Mouse (Mus musculus) heart, embryonic 13.5 days (tissue): ENCODE results near the gene Fmnl3. TPM values are rescaled to one million over a fixed set of nuclear protein-coding genes. Genes with fewer than 3 reads are reported as not detected.
A peak's percentile ranks its signal among the peaks of the same experiment; 100 is the strongest.

ENCODE experiments used
- ATAC-seq: fragments of 200-750 bp; cut with Nextera tagmentation; 2 replicates; pipeline ENCODE4 v1.8.0; 2017; ENCODE audit warnings: moderate TSS enrichment; ENCODE audit not compliant: insufficient number of reproducible peaks, low FRiP score, low TSS enrichment; ENCODE audit errors: extremely low read depth
- H3K27ac ChIP-seq: fragments of 300-500 bp; sonication (generic); replicated peaks from 2 replicates; pipeline ENCODE4 v1.5.1; 2015; ENCODE audit warnings: moderate library complexity, mild to moderate bottlenecking, inconsistent platforms
- H3K27me3 ChIP-seq: fragments of 300-500 bp; sonication (generic); replicated peaks from 2 replicates; pipeline ENCODE4 v1.6.1; 2015; ENCODE audit warnings: mild to moderate bottlenecking, inconsistent platforms
- H3K36me3 ChIP-seq: fragments of 300-500 bp; sonication (generic); 2 replicates; pipeline ENCODE4 v1.6.1; 2015; ENCODE audit warnings: mild to moderate bottlenecking, inconsistent platforms
- H3K4me1 ChIP-seq: fragments of 300-500 bp; sonication (generic); 2 replicates; pipeline ENCODE4 v1.6.1; 2015; ENCODE audit warnings: inconsistent platforms
- H3K4me2 ChIP-seq: fragments of 300-500 bp; sonication (generic); 2 replicates; pipeline ENCODE4 v1.6.1; 2015; ENCODE audit warnings: inconsistent platforms, mild to moderate bottlenecking, moderate library complexity
- H3K4me3 ChIP-seq: fragments of 300-500 bp; sonication (generic); 2 replicates; pipeline ENCODE4 v1.5.1; 2015; ENCODE audit warnings: moderate library complexity, mild to moderate bottlenecking, inconsistent platforms
- H3K9ac ChIP-seq: fragments of 300-500 bp; sonication (generic); 2 replicates; pipeline ENCODE4 v1.6.1; 2015; ENCODE audit warnings: inconsistent platforms, mild to moderate bottlenecking, moderate library complexity
- H3K9me3 ChIP-seq: fragments of 300-500 bp; sonication (generic); 2 replicates; pipeline ENCODE4 v1.6.1; 2016; ENCODE audit warnings: inconsistent platforms
- WGBS: fragments of 180-500 bp; shearing (Covaris S2); methylation state at CpG from one replicate; pipeline ENCODE4 v1.1.7; 2015; ENCODE audit warnings: mixed read lengths; 5-methylcytosine and 5-hydroxymethylcytosine counted together
- polyA plus RNA-seq: library from polyadenylated mRNA; unstranded; fragments of >200 nt; fragmentation: Nextera tagmentation; extraction: Ambion mirVana; gene quantifications from 2 replicates; pipeline ENCODE4 v1.2.1, GENCODE M21; 2015

Gene Fmnl3
- polyA plus RNA-seq, 1 experiment from 2014 or later = 13.0 TPM

- Histone ChIP-seq H3K36me3 (peaks cover 98% of the 10 kb centered on the region), H3K4me1 (no peaks in the 10 kb centered on the region), H3K27ac (no peak overlapping the region), H3K9ac (no peak overlapping the region), H3K27me3 (no peaks in the 10 kb centered on the region), H3K4me3 (no peak overlapping the region), H3K9me3 (no peaks in the 10 kb centered on the region), H3K4me2 (no peak overlapping the region)
- ATAC-seq = no peak
- WGBS = 81% methylated on average over 5 of the region's 5 CpGs
These were observed 59.7 kb downstream of the Fmnl3 start for GRCm38 (mm10) chr15:99310617-99311016.

DNA sequence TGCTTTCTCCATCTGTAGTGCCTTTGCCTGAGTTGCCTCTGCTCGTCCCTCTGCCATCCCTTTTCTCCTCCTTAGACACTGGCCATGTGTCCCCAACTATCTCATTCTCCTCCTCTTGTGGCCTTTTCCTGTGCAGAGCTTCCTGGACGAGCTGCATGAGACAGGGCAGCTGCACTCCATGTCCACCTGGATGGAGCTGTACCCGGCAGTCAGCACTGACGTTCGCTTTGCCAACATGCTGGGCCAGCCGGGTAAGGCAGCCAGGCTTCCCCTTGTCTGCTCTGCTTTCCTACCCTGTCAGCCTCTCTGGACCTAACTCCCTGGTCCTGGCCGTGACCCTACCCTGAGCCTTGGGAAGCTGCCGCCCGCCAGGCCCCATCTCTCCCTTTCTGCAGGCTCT, 60.7 kb downstream of the Fmnl3 start:
- Histone ChIP-seq H3K4me3 (no peak overlapping the region), H3K27ac (no peak overlapping the region), H3K4me1 (no peaks in the 10 kb centered on the region), H3K4me2 (no peak overlapping the region), H3K36me3 (peaks cover 98% of the 10 kb centered on the region), H3K9ac (no peak overlapping the region), H3K9me3 (no peaks in the 10 kb centered on the region), H3K27me3 (no peaks in the 10 kb centered on the region)
- WGBS = 82% methylated on average over 9 of the region's 9 CpGs
- ATAC-seq = no peak

DNA sequence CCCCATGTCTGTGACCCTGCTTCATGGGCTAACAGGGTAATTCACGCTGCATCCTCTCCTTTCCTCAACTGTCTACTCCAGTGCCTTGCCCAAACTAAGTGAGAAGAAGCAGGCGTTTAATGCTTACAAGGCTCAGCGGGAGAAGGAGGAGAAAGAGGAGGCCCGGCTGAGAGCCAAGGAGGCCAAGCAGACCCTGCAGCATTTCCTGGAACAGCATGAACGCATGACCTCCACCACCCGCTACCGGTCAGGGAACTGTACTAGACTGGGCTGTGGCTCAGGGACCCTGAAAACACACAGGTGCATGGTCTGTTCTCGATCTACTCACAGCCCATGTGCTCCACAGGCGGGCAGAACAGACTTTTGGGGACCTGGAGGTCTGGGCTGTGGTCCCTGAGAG, 62.8 kb downstream of the Fmnl3 start:
- no peak overlapping the region for H3K4me2 ChIP-seq

GRCm38 (mm10) chr15:99296213-99296612, 74.1 kb downstream of the Fmnl3 start:
- Histone ChIP-seq H3K27me3 (no peaks in the 10 kb centered on the region), H3K36me3 (peaks cover 10% of the 10 kb centered on the region; the same call in 1 of the 2 replicates), H3K9ac (0 out of 2 replicates have a peak overlapping the region, but pooled peaks have one; percentile 83), H3K4me3 (peak overlapping the region; percentile 67), H3K27ac (peak overlapping the region; percentile 87; the same call in 1 of the 2 replicates), H3K4me1 (peaks cover 24% of the 10 kb centered on the region), H3K9me3 (no peaks in the 10 kb centered on the region), H3K4me2 (peak overlapping the region; percentile 77)
- 41% methylated on average over 5 of the region's 5 CpGs for whole genome bisulfite sequencing
- ATAC-seq = no peak

More for the DNA sequence above, 62.8 kb downstream of the Fmnl3 start:
- no peak for ATAC-seq
- Histone ChIP-seq H3K36me3 (peaks cover 98% of the 10 kb centered on the region), H3K4me1 (no peaks in the 10 kb centered on the region), H3K9ac (no peak overlapping the region), H3K4me3 (no peak overlapping the region), H3K27me3 (no peaks in the 10 kb centered on the region), H3K27ac (no peak overlapping the region), H3K9me3 (no peaks in the 10 kb centered on the region)
- 81% methylated on average over 9 of the region's 9 CpGs for WGBS

DNA sequence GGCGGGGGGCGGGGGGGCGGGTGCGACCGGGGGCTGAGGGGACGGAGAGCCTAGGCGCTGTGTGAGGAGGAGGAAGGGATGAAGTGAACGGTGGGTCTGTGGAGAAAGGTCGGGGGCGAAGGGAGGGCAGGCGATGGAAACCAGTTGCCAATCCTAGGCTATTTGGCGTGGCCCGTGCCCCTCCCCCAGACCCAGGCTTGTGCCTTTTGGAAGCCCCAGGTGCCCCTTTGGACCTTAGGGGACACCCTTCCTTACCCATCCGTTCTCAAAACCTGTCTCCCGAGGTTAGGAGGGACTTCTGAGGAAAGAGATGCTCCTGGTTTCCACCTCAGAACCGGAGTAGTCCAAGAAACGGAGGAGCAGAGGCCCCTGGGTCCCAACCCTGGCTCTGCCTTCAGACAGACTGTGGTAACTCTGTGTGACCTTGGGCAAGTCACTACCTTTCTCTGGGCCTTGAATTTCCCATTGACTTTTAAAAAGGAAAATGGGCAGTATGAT, 74.7 kb downstream of the Fmnl3 start, which contains the start of gene Fam186b:
Gene Fam186b, minus strand, starts transcription at position 405 of the 498 bp plus-strand sequence.
- ATAC-seq = peak; percentile 22; the same call in 1 of the 2 replicates

DNA sequence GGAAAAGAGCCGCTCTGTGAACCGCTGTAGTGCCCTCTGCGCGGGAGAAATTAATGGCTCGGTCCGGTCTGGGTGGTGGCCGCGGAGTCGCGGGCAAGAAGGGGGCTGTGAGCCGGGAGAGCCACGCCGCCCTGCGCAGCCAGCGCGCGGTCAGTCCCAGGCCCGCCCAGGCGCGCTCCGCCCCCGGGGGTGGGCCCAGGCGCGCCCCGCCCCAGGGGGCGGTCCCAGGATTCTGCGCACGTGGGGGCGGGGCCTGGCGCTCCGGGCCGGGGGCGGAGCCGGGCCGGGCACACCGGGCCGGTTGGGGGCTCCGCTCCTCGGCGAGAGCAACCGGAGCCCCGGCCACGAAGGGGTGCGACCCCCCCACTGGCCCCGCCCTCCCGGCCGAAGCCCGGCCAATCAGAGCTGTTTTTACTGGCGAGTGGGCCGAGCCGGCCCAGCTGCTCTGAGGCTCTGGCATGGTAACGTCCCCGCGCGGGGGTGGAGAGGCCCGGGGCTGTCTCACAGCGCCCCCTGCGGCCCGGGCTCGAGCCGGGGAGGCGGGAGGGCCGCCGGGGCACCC, 75.4 kb downstream of the Fmnl3 start, which contains the start of gene Prpf40b:
Gene Prpf40b, plus strand, starts transcription at position 275 of the 562 bp plus-strand sequence.
- no peaks in the 10 kb centered on the region for H3K27me3 ChIP-seq
- peaks cover 24% of the 10 kb centered on the region for H3K4me1 ChIP-seq
- peak within 1 kb of the TSS; percentile 67 for H3K4me3 ChIP-seq
- no peaks in the 10 kb centered on the region for H3K9me3 ChIP-seq
- peak within 1 kb of the TSS; percentile 83 for H3K9ac ChIP-seq
- peak within 1 kb of the TSS; percentile 87 for H3K27ac ChIP-seq
- peak; percentile 98 for ATAC-seq
- WGBS = under 1% methylated on average over 55 of the region's 64 CpGs
- H3K36me3 ChIP-seq = peaks cover 4% of the 10 kb centered on the region; the same call in 1 of the 2 replicates
- H3K4me2 ChIP-seq = peak within 1 kb of the TSS; percentile 77

More for the DNA sequence above, 74.7 kb downstream of the Fmnl3 start, which contains the start of gene Fam186b:
- Histone ChIP-seq H3K4me3 (peak within 1 kb of the TSS; percentile 67), H3K4me1 (peaks cover 24% of the 10 kb centered on the region), H3K9me3 (no peaks in the 10 kb centered on the region), H3K27ac (peak within 1 kb of the TSS; percentile 87), H3K27me3 (no peaks in the 10 kb centered on the region), H3K4me2 (peak within 1 kb of the TSS; percentile 77), H3K9ac (peak within 1 kb of the TSS; percentile 83), H3K36me3 (peaks cover 10% of the 10 kb centered on the region; the same call in 1 of the 2 replicates)
- WGBS = 2% methylated on average over 14 of the region's 17 CpGs

- H3K27ac ChIP-seq = peak overlapping the region; percentile 87; the same call in 1 of the 2 replicates
- H3K4me2 ChIP-seq = peak overlapping the region; percentile 77
- 16% methylated on average over 16 of the region's 16 CpGs for WGBS
- H3K9ac ChIP-seq = peak overlapping the region; percentile 83
- peaks cover 24% of the 10 kb centered on the region for H3K4me1 ChIP-seq
- peak overlapping the region; percentile 67 for H3K4me3 ChIP-seq
- no peaks in the 10 kb centered on the region for H3K9me3 ChIP-seq
- no peak for ATAC-seq
- H3K36me3 ChIP-seq = no peaks in the 10 kb centered on the region
- H3K27me3 ChIP-seq = no peaks in the 10 kb centered on the region
These were observed 76.0 kb downstream of the Fmnl3 start for GRCm38 (mm10) chr15:99294287-99294686.

DNA sequence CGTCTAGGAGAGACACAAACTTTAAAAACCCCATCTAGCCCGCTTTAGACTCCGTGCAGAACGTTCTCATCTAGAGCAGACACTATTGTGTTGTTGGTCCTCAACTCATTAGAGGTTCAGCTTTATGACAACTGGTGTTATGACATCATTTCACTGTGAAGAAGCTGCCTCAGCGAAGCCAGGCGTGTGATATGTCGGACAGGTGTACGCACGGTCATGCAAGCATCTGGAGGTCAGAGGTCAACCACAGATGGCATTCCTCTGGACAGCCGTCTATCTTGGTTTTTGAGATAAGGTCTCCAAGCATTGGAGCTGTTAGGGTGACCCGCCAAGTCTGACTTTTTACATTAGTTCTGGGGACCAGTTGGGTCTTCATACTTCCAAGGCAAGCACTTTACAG, 79.7 kb downstream of the Fmnl3 start:
- H3K9ac ChIP-seq = no peak overlapping the region

GRCm38 (mm10) chr15:99285189-99285535, 85.1 kb downstream of the Fmnl3 start:
- peak overlapping the region; percentile 16; the same call in 1 of the 2 replicates for H3K4me2 ChIP-seq
- H3K9ac ChIP-seq = 0 out of 2 replicates have a peak overlapping the region, but pooled peaks have one; percentile 47
- 33% methylated on average over 8 of the region's 8 CpGs for WGBS
- peaks cover 13% of the 10 kb centered on the region for H3K4me1 ChIP-seq
- ATAC-seq = no peak
- no peak overlapping the region for H3K4me3 ChIP-seq
- H3K27me3 ChIP-seq = peaks cover 4% of the 10 kb centered on the region; the same call in 1 of the 2 replicates
- H3K27ac ChIP-seq = no peak overlapping the region
- H3K36me3 ChIP-seq = no peaks in the 10 kb centered on the region
- H3K9me3 ChIP-seq = no peaks in the 10 kb centered on the region

More for the DNA sequence above, 79.7 kb downstream of the Fmnl3 start:
- peaks cover 9% of the 10 kb centered on the region for H3K4me1 ChIP-seq
- H3K27ac ChIP-seq = no peak overlapping the region
- H3K36me3 ChIP-seq = no peaks in the 10 kb centered on the region
- H3K4me2 ChIP-seq = no peak overlapping the region
- H3K27me3 ChIP-seq = no peaks in the 10 kb centered on the region
- no peak overlapping the region for H3K4me3 ChIP-seq
- no peaks in the 10 kb centered on the region for H3K9me3 ChIP-seq
- WGBS = 73% methylated on average over 11 of the region's 11 CpGs
- ATAC-seq = no peak

DNA sequence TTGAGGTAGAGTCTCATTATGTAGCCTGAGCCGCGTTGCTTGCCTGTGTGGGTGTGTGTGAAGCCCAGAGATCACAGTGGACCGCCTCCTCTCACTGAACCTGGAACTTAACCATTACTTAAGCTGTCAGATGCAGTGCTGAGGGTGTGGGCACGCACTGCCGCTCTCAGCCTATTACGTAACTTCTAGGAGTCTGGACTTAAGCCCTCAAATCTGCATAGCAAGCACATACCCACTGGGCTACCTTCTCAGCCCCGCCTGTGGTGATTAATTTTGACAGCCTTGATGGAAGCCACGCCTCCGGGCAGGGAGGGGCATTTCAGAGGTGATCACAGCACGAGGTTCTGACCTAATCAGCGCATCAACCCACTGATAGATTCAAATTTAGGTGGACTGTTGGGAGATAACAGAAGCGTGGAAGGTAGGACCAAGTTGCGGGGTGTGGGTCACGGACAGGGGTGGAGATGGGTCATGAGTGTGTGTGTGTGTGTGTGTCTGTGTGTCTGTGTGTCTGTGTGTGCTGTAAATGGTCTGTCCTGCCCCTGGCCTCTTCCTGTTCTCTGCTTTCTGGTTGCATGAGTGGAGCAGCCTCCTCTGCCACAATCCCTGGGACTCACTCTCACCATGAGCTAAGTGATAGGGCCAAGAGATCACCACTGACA, 85.6 kb downstream of the Fmnl3 start:
- Histone ChIP-seq H3K9ac (peak overlapping the region; percentile 47; the same call in 1 of the 2 replicates), H3K4me2 (peak overlapping the region; percentile 16; the same call in 1 of the 2 replicates), H3K27ac (no peak overlapping the region), H3K27me3 (peaks cover 9% of the 10 kb centered on the region; the same call in 1 of the 2 replicates), H3K9me3 (no peaks in the 10 kb centered on the region), H3K4me3 (no peak overlapping the region), H3K4me1 (peaks cover 13% of the 10 kb centered on the region), H3K36me3 (no peaks in the 10 kb centered on the region)
- ATAC-seq = peak; percentile 40; the same call in 1 of the 2 replicates
- 33% methylated on average over 14 of the region's 14 CpGs for WGBS

GRCm38 (mm10) chr15:99283456-99283855, 86.8 kb downstream of the Fmnl3 start:
- Histone ChIP-seq H3K27me3 (peaks cover 17% of the 10 kb centered on the region; the same call in 1 of the 2 replicates), H3K4me1 (peaks cover 13% of the 10 kb centered on the region), H3K9me3 (no peaks in the 10 kb centered on the region), H3K4me2 (no peak overlapping the region), H3K9ac (no peak overlapping the region), H3K27ac (no peak overlapping the region), H3K36me3 (no peaks in the 10 kb centered on the region), H3K4me3 (no peak overlapping the region)
- no peak for ATAC-seq
- WGBS = 64% methylated on average over 10 of the region's 10 CpGs
